Mouse (Mus musculus) pancreas, adult 10 weeks (tissue): Measurements from ENCODE around the gene Cacna2d1. TPM values are rescaled to one million over a fixed set of nuclear protein-coding genes. Genes with fewer than 3 reads are reported as not detected.

Experiments used
- polyA plus RNA-seq: library from polyadenylated mRNA; stranded (reverse); fragments of 350-450 nt; fragmentation: Illumina TruSeq; extraction: RNeasy Lipid Tissue Mini Kit (QIAGEN cat#74804); gene quantifications from one replicate; pipeline ENCODE4 v1.2.3, GENCODE M21; 2015; ENCODE audit warnings: low read depth, low replicate concordance; ENCODE audit not compliant: insufficient read depth

The Cacna2d1 gene
- polyA plus RNA-seq = 4.1 TPM

GRCm38 (mm10) chr5:15934376-15935233 lies at the start of gene Cacna2d1:
TSS of gene Cacna2d1 (plus strand) at chr5:15934691.

Other genes starting within 250 kb of the Cacna2d1 start
- gene Speer4c, start 220.4 kb upstream of the Cacna2d1 start, polyA plus RNA-seq = not detected